Mouse (Mus musculus) embryonic facial prominence, embryonic 11.5 days (tissue): ENCODE results near the gene Kdm4b. TPM values are rescaled to one million over a fixed set of nuclear protein-coding genes. Genes with fewer than 3 reads are reported as not detected.

Experiments used
- ATAC-seq: fragments of 200-750 bp; cut with Nextera tagmentation; replicated peaks from 2 replicates; pipeline ENCODE4 v1.8.0; 2017; ENCODE audit warnings: low read depth; ENCODE audit not compliant: insufficient number of reproducible peaks, low FRiP score, low TSS enrichment
- DNase-seq: peaks from one replicate; pipeline ENCODE4 v3.0.0-alpha.2; 2015; ENCODE audit warnings: low spot score
- H3K27ac ChIP-seq: fragments of 300-500 bp; sonication (generic); replicated peaks from 2 replicates; pipeline ENCODE4 v1.5.1; 2014; ENCODE audit warnings: mild to moderate bottlenecking, low read depth, low read length, control low read depth
- H3K27me3 ChIP-seq: fragments of 300-500 bp; sonication (generic); 2 replicates; pipeline ENCODE4 v1.6.1; 2014; ENCODE audit warnings: mild to moderate bottlenecking, low read length, moderate library complexity, mixed read lengths; ENCODE audit not compliant: control insufficient read depth, insufficient read depth
- H3K36me3 ChIP-seq: fragments of 300-500 bp; sonication (generic); replicated peaks from 2 replicates; pipeline ENCODE4 v1.6.1; 2014; ENCODE audit warnings: low read depth, mild to moderate bottlenecking, low read length, moderate library complexity, mixed read lengths; ENCODE audit not compliant: control insufficient read depth, insufficient read depth
- H3K4me1 ChIP-seq: fragments of 300-500 bp; sonication (generic); 2 replicates; pipeline ENCODE4 v1.6.1; 2014; ENCODE audit warnings: low read length, mixed read lengths; ENCODE audit not compliant: control insufficient read depth, insufficient read depth
- H3K4me2 ChIP-seq: fragments of 300-500 bp; sonication (generic); 2 replicates; pipeline ENCODE4 v1.6.1; 2014; ENCODE audit warnings: low read depth, mild to moderate bottlenecking, control low read depth, low read length, moderate library complexity
- H3K4me3 ChIP-seq: fragments of 300-500 bp; sonication (generic); 2 replicates; pipeline ENCODE4 v1.5.1; 2014; ENCODE audit warnings: low read depth, low read length, control low read depth
- H3K9ac ChIP-seq: fragments of 300-500 bp; sonication (generic); replicated peaks from 2 replicates; pipeline ENCODE4 v1.6.1; 2014; ENCODE audit warnings: mild to moderate bottlenecking, control low read depth, low read length
- H3K9me3 ChIP-seq: fragments of 300-500 bp; sonication (generic); replicated peaks from 2 replicates; pipeline ENCODE4 v1.6.1; 2016; ENCODE audit warnings: mild to moderate bottlenecking, low read length, inconsistent platforms, mixed read lengths; ENCODE audit not compliant: control insufficient read depth
- WGBS: fragments of 180-500 bp; shearing (Covaris S2); extraction: QIAGEN DNeasy Blood & Tissue Kit; methylation state at CpG from one replicate; pipeline ENCODE4 v1.1.7; 2014; 5-methylcytosine and 5-hydroxymethylcytosine counted together
- polyA plus RNA-seq: library from polyadenylated mRNA; unstranded; fragments of >200 nt; fragmentation: Nextera tagmentation; extraction: Ambion mirVana; gene quantifications from 2 replicates; pipeline ENCODE4 v1.2.1, GENCODE M21; 2014

The Kdm4b gene
- polyA plus RNA-seq, 1 experiment from 2014 or later: 28.2 TPM

DNA sequence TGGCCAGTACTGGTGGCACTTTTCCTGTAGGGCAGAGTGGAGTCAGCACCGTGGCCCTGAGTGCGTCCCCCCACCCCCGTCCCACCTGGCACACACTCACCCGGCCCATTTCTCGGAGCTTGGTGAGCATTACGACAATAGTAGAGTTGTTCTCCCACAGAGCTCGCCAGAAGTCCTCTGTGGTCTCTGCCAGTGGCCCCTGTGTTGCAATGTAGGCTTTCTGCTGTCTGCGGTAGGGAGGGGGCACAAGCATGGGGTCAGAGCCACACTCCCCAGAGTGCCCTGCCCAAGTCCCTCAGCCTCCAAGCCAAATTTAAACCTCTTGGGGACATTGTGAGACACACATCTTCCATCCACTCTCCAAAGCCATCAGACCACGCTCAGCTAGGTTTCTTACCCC, 88.9 kb downstream of the Kdm4b start:
- H3K27ac ChIP-seq: no peak overlapping the region
- H3K9me3 ChIP-seq: no peaks in the 10 kb centered on the region
- no peak overlapping the region for H3K4me3 ChIP-seq
- H3K4me1 ChIP-seq: no peaks in the 10 kb centered on the region
- H3K36me3 ChIP-seq: peaks cover 68% of the 10 kb centered on the region
- no peak overlapping the region for H3K4me2 ChIP-seq
- H3K27me3 ChIP-seq: no peaks in the 10 kb centered on the region
- DNase-seq (no peak), ATAC-seq (no peak)
- no peak overlapping the region for H3K9ac ChIP-seq
- WGBS: 94% methylated on average over 9 of the region's 9 CpGs

DNA sequence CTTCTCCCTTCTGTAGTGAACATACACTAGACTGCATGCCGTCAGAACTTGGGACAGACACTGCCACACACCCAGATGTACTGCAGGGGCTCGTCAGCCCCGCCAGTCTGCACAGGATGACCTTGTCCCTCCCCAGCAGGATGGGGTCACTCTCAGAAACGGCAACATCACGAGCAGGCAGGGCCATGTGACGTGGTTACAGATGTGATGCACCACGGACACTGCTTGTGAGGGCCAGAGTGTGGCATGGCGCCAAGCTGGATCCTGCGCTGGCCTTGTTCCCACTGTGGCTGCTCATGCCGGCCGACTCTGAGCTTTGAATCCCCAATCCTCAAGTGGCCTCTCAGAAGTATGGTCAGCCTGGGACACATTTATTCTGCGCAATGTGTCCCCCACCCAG, 92.4 kb downstream of the Kdm4b start:
- Histone ChIP-seq H3K4me3 (no peak overlapping the region), H3K27ac (no peak overlapping the region), H3K4me2 (no peak overlapping the region), H3K9ac (no peak overlapping the region), H3K4me1 (no peaks in the 10 kb centered on the region), H3K36me3 (peaks cover 63% of the 10 kb centered on the region), H3K9me3 (no peaks in the 10 kb centered on the region), H3K27me3 (no peaks in the 10 kb centered on the region)
- 85% methylated on average over 12 of the region's 12 CpGs for WGBS
- no peak for DNase-seq
- ATAC-seq: no peak

DNA sequence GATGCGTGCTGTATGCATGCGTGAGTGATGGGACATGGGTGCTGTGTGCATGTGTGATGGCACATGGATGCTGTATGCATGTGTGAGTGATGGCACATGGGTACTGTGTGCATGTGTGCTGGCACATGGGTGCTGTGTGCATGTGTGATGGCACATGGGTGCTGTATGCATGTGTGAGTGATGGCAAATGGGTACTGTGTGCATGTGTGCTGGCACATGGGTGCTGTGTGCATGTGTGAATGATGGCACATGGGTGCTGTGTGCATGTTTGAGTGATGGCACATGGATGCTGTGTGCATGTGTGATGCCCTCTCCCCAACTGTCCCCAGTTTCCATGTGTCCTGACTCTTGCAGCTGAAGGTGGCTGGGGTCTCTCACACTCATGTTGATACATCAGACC, 94.2 kb downstream of the Kdm4b start:
- Histone ChIP-seq H3K9me3 (no peaks in the 10 kb centered on the region), H3K4me1 (no peaks in the 10 kb centered on the region), H3K4me3 (no peak overlapping the region), H3K9ac (no peak overlapping the region), H3K27ac (no peak overlapping the region), H3K36me3 (peaks cover 59% of the 10 kb centered on the region), H3K4me2 (no peak overlapping the region), H3K27me3 (no peaks in the 10 kb centered on the region)
- no peak for DNase-seq
- 95% methylated on average over 2 of the region's 2 CpGs for WGBS
- ATAC-seq: no peak

DNA sequence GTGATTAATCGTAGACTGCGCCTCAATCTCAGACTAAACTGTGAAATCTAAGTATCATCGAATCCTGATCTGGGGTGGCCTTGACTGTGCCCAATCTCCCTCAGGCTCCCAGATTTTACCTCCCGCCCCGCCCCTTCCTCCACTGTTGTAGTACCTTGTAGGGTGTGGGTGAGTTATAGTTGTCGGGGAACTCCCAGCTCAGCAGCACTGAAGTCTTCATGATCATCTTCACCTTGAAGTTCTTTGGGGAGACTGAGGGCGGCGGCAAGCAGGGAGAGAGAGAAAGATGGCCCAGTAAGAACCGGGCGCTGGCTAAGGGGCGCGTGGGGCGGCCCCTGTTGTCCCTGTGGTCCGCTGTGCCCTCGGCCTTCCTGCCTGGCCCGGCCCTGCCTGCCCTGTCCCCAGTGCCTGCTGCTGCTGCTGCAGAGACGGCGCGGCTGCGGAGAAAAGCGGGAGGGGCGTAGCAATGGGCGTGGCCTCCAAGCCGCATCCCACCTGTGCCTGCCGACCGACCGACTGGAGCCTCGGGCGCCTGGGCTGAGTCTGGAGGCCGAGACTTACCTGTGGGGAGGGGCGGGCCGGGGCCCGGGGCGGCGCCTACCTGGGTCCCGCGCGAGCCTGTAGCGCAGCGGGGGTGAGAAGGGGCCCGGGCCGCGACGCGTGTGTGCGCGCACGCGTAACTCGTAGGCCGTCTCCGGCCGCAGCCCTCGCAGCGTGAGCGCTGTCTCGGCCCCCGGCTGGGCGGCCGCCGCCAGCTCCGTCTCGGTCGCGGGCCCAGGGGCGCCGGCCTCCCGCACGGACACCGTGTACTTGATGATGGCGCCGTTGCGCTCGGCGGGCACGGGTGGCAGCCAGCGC, 99.1 kb downstream of the Kdm4b start:
- 10% methylated on average over 68 of the region's 77 CpGs for WGBS
- Histone ChIP-seq H3K4me3 (peak overlapping the region; percentile 39), H3K27ac (peak overlapping the region; percentile 59), H3K9me3 (no peaks in the 10 kb centered on the region), H3K9ac (peak overlapping the region; percentile 74), H3K4me2 (peak overlapping the region; percentile 94), H3K27me3 (no peaks in the 10 kb centered on the region), H3K36me3 (peaks cover 26% of the 10 kb centered on the region), H3K4me1 (no peaks in the 10 kb centered on the region; the same call in 1 of the 2 replicates)
- ATAC-seq: peak; percentile 74
- peak; percentile 79 for DNase-seq

DNA sequence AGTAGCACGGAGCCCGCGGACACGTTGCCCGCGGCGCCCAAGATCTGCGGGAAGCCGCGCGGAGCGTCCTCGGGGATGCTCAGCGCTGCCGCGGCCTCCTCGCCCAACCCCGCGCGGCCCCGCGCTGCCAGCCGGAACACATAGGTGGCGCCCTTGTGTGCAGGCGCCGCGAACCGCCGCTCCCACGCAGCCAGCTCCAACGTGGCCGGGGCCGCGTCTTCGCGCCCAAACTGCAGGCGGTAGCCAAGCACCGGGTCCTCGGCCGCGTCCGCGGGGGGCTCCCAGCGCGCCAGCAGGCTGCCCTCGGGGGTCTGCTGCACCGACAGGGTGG, 99.7 kb downstream of the Kdm4b start:
- Histone ChIP-seq H3K27ac (peak overlapping the region; percentile 59), H3K4me2 (peak overlapping the region; percentile 94), H3K9ac (peak overlapping the region; percentile 74), H3K4me3 (peak overlapping the region; percentile 39), H3K4me1 (no peaks in the 10 kb centered on the region; the same call in 1 of the 2 replicates), H3K36me3 (peaks cover 23% of the 10 kb centered on the region), H3K9me3 (no peaks in the 10 kb centered on the region), H3K27me3 (no peaks in the 10 kb centered on the region)
- DNase-seq (peak; percentile 85), ATAC-seq (peak; percentile 67)
- WGBS: 1% methylated on average over 47 of the region's 47 CpGs

DNA sequence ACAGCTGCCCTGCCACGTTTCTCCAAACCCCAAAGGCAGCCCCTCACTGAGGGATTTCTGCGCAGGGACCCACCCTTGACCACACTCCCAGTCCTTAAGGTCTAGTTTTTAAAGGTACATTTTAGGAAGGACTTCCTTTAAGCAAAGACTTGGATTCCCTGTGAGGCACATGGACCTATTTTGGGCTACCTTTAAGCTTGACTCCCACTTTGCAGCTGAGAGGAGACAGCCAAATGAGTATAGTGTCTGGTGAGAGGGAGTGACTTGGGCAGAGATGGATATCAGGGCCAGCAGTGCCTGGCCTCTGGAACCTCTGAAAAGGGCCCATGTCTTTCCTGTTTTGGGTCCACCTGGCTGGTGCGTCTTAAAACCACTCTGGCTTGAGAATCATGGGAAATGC, 100.1 kb downstream of the Kdm4b start:
- no peak for ATAC-seq
- peak overlapping the region; percentile 74 for H3K9ac ChIP-seq
- WGBS: 25% methylated on average over 3 of the region's 3 CpGs
- peak overlapping the region; percentile 39 for H3K4me3 ChIP-seq
- no peak for DNase-seq
- H3K27me3 ChIP-seq: no peaks in the 10 kb centered on the region
- H3K4me2 ChIP-seq: peak overlapping the region; percentile 94
- peaks cover 20% of the 10 kb centered on the region for H3K36me3 ChIP-seq
- H3K9me3 ChIP-seq: no peaks in the 10 kb centered on the region
- H3K4me1 ChIP-seq: no peaks in the 10 kb centered on the region; the same call in 1 of the 2 replicates
- peak overlapping the region; percentile 59; the same call in 1 of the 2 replicates for H3K27ac ChIP-seq

DNA sequence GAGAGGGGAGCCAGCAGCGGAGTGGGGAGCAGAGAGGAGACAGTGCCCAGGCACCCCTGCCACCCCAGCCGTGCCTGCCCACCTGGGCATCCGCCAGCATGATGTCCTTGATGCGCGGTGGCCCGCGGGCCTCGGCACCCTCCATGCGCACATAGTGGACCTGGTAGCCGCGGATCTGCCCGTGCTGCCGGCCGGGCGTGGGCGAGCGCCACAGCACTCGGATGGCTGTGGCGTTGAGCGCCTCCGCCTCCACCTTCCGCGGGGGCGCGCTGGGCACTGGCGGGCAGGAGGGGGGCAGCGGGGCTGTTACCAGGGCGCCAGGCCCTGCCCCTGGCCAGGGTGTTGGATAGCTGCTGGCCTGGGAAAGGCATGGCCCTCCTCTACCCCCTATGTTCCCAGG, 102.0 kb downstream of the Kdm4b start:
- H3K36me3 ChIP-seq: peaks cover 16% of the 10 kb centered on the region

DNA sequence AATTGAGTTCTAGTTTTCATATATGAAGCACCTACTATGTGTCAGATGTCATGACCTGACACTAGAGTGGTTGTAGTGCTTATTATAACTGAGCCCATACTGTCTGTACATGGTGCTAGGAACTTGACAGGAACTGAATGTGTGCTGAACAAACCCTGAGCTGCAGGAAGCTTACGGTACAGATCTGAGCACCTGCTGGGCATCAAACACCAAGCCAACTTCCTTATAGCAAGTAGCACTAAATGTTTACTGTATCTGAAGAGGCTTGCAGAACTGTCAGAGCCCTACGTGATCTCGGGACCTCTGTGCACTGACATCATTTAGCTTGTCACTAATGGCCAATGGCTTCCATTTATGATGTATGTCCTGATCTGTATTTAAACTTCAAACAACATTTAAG, 105.7 kb downstream of the Kdm4b start:
- Histone ChIP-seq H3K36me3 (peaks cover 22% of the 10 kb centered on the region), H3K4me2 (no peak overlapping the region), H3K27ac (no peak overlapping the region), H3K9ac (no peak overlapping the region), H3K4me1 (no peaks in the 10 kb centered on the region), H3K4me3 (no peak overlapping the region), H3K9me3 (no peaks in the 10 kb centered on the region), H3K27me3 (no peaks in the 10 kb centered on the region)
- ATAC-seq (no peak), DNase-seq (no peak)
- WGBS: 91% methylated on average over 3 of the region's 3 CpGs

More for the DNA sequence above, 102.0 kb downstream of the Kdm4b start:
- ATAC-seq (no peak), DNase-seq (no peak)
- Histone ChIP-seq H3K4me3 (no peak overlapping the region), H3K27ac (no peak overlapping the region), H3K9me3 (no peaks in the 10 kb centered on the region), H3K9ac (no peak overlapping the region), H3K27me3 (no peaks in the 10 kb centered on the region), H3K4me1 (no peaks in the 10 kb centered on the region; the same call in 1 of the 2 replicates), H3K4me2 (no peak overlapping the region)
- WGBS: 68% methylated on average over 28 of the region's 28 CpGs
